Mouse (Mus musculus) intestine, embryonic 14.5 days (tissue): ENCODE measurements around the gene Mcf2. TPM values are rescaled to one million over a fixed set of nuclear protein-coding genes. Genes with fewer than 3 reads are reported as not detected.
A peak's percentile ranks its signal among the peaks of the same experiment; 100 is the strongest.

ENCODE experiments used
- ATAC-seq: fragments of 200-750 bp; cut with Nextera tagmentation; replicated peaks from 2 replicates; pipeline ENCODE4 v1.8.0; 2017; ENCODE audit warnings: low read depth, moderate number of reproducible peaks, moderate TSS enrichment, moderate library complexity; ENCODE audit not compliant: low FRiP score, low TSS enrichment
- DNase-seq: peaks from one replicate; pipeline ENCODE4 v3.0.0-alpha.2; 2018; ENCODE audit warnings: low spot score
- H3K27ac ChIP-seq: fragments of 300-500 bp; sonication (generic); 2 replicates; pipeline ENCODE4 v1.5.1; 2014; ENCODE audit warnings: low read depth, mild to moderate bottlenecking, control low read depth
- H3K27me3 ChIP-seq: fragments of 300-500 bp; sonication (generic); replicated peaks from 2 replicates; pipeline ENCODE4 v1.6.1; 2014; ENCODE audit warnings: low read length, control low read depth; ENCODE audit not compliant: control insufficient read depth, insufficient read depth
- H3K36me3 ChIP-seq: fragments of 300-500 bp; sonication (generic); 2 replicates; pipeline ENCODE4 v1.6.1; 2014; ENCODE audit warnings: low read length, control low read depth; ENCODE audit not compliant: control insufficient read depth, insufficient read depth
- H3K4me1 ChIP-seq: fragments of 300-500 bp; sonication (generic); replicated peaks from 2 replicates; pipeline ENCODE4 v1.6.1; 2014; ENCODE audit warnings: low read length, control low read depth, mixed read lengths; ENCODE audit not compliant: control insufficient read depth, insufficient read depth
- H3K4me2 ChIP-seq: fragments of 300-500 bp; sonication (generic); 2 replicates; pipeline ENCODE4 v1.6.1; 2014; ENCODE audit warnings: low read length
- H3K4me3 ChIP-seq: fragments of 300-500 bp; sonication (generic); 2 replicates; pipeline ENCODE4 v1.5.1; 2014; ENCODE audit warnings: low read depth, low read length, control low read depth, mixed read lengths
- H3K9ac ChIP-seq: fragments of 300-500 bp; sonication (generic); 2 replicates; pipeline ENCODE4 v1.6.1; 2014; ENCODE audit warnings: mild to moderate bottlenecking, low read length
- H3K9me3 ChIP-seq: fragments of 300-500 bp; sonication (generic); 2 replicates; pipeline ENCODE4 v1.6.1; 2016; ENCODE audit warnings: low read length, control low read depth; ENCODE audit not compliant: control insufficient read depth
- WGBS: fragments of 180-500 bp; shearing (Covaris S2); extraction: QIAGEN DNeasy Blood & Tissue Kit; methylation state at CpG from one replicate; pipeline ENCODE4 v1.1.7; 2014; 5-methylcytosine and 5-hydroxymethylcytosine counted together
- polyA plus RNA-seq: library from polyadenylated mRNA; unstranded; fragments of >200 nt; fragmentation: Nextera tagmentation; extraction: Ambion mirVana; gene quantifications from 2 replicates; pipeline ENCODE4 v1.2.1, GENCODE M21; 2014

Gene Mcf2
- polyA plus RNA-seq, 1 experiment from 2014 or later, result 0.38 TPM

DNA sequence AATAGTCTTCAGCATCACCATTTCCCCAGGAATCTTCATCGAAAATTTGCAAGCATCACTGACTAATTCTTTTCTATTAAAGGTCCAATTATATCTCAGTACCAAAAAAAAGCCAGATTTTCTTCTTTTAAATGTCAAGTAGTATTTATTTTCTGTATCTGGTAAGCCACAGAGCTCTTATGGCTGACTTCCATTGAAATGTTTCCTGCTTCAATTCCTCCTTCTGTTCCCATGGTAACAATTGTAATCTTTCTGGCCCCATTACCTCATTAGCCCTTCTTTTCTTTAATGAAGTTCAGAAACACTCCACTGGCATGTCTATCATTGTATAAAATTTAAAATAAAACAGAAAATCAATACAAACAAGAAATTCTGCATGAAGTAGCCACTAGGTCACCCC lies 103.5 kb downstream of the Mcf2 start:
- no peak for ATAC-seq
- WGBS, result 86% methylated on average over 1 of the region's 1 CpGs
- no peak for DNase-seq

DNA sequence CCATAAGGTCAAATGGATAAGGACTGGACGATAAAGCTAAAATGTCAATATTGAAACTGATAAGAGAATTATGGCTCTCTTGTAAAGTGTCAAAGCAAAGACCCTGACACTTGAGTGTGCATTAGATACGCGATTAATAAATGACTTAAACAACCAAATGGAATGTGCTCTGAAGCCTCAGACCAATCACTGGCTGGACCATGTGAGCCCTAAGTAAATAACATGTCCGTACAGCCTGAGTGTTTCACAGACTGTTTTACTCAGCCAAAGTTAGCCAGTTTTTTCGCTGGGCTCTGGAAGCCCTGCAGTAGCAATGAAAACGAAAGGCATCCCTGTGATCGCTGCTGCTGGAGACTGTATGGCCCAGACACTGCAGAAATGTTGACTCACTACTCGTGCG lies 123.7 kb downstream of the Mcf2 start:
- Histone ChIP-seq H3K4me3 (no peak overlapping the region), H3K9ac (no peak overlapping the region), H3K4me2 (no peak overlapping the region), H3K9me3 (no peaks in the 10 kb centered on the region), H3K27me3 (no peaks in the 10 kb centered on the region), H3K27ac (no peak overlapping the region), H3K4me1 (no peaks in the 10 kb centered on the region), H3K36me3 (no peaks in the 10 kb centered on the region)
- 56% methylated on average over 9 of the region's 9 CpGs for WGBS
- peak; percentile 97 for ATAC-seq
- no peak for DNase-seq

More for the DNA sequence above, 103.5 kb downstream of the Mcf2 start:
- Histone ChIP-seq H3K27ac (no peak overlapping the region), H3K36me3 (no peaks in the 10 kb centered on the region), H3K4me1 (no peaks in the 10 kb centered on the region), H3K9ac (no peak overlapping the region), H3K4me2 (no peak overlapping the region), H3K27me3 (no peaks in the 10 kb centered on the region), H3K4me3 (no peak overlapping the region), H3K9me3 (no peaks in the 10 kb centered on the region)

DNA sequence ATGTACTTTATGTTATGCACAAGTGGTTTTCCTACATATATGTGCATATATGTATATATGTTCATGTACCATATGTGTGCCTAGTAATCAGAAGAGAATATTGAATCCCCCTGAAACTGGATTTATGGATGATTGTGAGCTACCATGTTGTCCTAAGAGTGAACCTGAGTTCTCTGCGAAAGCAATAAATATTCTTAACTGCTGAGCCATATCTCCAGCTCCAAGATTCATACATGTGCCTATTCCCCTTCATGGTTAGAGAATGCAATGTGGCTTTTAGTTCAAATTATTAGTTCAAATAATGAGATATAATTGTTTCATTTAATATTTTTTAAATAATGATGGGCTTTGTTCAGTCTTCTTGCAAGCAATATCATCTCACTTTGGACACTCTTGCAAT lies 124.1 kb downstream of the Mcf2 start:
- no peaks in the 10 kb centered on the region for H3K36me3 ChIP-seq
- H3K9me3 ChIP-seq, result no peaks in the 10 kb centered on the region
- no peak for DNase-seq
- peak; percentile 59 for ATAC-seq
- no peak overlapping the region for H3K4me3 ChIP-seq
- no peak overlapping the region for H3K4me2 ChIP-seq
- no peak overlapping the region for H3K27ac ChIP-seq
- H3K4me1 ChIP-seq, result no peaks in the 10 kb centered on the region
- H3K9ac ChIP-seq, result no peak overlapping the region
- WGBS, result 83% methylated on average over 1 of the region's 1 CpGs
- H3K27me3 ChIP-seq, result no peaks in the 10 kb centered on the region

DNA sequence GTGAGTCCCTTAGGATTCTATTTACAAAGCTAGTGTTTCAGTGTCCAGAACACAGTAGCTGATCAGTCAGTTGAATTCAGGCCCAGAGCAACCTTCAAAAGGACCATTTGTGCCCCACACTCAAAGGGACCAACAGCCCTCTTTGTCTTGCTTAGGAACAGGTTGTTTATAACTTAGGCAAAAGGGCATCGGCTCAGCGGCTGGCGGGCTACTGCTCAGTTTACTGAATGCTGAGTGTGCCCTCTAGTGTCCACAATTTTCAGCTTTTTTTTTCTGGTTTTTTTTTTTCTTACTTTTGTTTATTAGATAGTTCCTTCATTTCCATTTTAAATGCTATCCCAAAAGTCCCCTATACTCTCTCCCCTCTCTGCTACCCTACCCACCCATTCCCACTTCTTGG lies 152.2 kb downstream of the Mcf2 start:
- no peak for ATAC-seq
- no peak overlapping the region for H3K27ac ChIP-seq
- no peaks in the 10 kb centered on the region for H3K36me3 ChIP-seq
- no peaks in the 10 kb centered on the region for H3K27me3 ChIP-seq
- DNase-seq, result peak; percentile 51
- H3K9me3 ChIP-seq, result no peaks in the 10 kb centered on the region
- no peaks in the 10 kb centered on the region for H3K4me1 ChIP-seq
- no peak overlapping the region for H3K4me3 ChIP-seq
- H3K4me2 ChIP-seq, result no peak overlapping the region
- H3K9ac ChIP-seq, result no peak overlapping the region
- WGBS, result 23% methylated on average over 3 of the region's 3 CpGs

DNA sequence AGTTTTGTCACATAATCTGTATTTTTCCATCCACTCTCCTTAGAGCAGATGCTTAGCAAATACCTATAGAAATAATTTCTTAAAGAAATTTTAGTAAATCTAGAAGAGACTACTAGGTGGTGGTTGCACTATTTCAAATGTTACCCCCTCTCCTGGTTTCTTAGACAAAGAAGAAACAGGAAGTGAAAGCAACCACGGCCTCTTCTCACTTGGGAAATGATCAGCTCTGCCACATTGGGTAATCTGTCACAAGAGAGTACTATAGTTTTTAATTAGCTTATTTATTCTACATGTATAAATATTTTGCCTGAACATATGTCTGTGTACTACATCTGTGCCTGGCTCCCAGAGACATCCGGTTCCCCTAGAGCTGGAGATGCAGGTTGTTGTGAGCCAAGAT lies 157.3 kb downstream of the Mcf2 start:
- H3K9ac ChIP-seq, result no peak overlapping the region
- no peaks in the 10 kb centered on the region for H3K9me3 ChIP-seq
- ATAC-seq (no peak), DNase-seq (no peak)
- H3K36me3 ChIP-seq, result no peaks in the 10 kb centered on the region
- H3K4me3 ChIP-seq, result no peak overlapping the region
- no peak overlapping the region for H3K4me2 ChIP-seq
- no peaks in the 10 kb centered on the region for H3K27me3 ChIP-seq
- H3K27ac ChIP-seq, result no peak overlapping the region
- WGBS, result 73% methylated on average over 2 of the region's 2 CpGs
- no peaks in the 10 kb centered on the region for H3K4me1 ChIP-seq

DNA sequence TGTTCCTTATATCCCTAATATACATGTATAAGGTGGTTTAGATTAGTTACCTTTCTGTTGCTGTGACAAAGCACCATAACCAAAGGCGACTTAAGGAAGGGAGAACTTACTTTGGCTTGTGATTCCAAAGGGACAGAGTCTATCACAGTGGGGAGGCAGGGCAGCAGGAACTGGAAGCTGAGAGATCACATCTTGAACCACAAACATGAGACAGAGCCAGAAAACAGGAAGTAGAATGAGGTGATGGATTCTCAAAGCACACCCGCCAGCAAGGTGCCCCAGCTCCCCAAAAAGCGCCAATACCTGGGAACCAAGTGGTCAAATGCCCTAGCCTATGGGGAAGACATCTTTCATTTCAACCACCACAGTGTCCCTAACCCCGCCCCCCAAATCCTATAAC lies 157.9 kb downstream of the Mcf2 start:
- no peak overlapping the region for H3K27ac ChIP-seq
- no peak overlapping the region for H3K4me3 ChIP-seq
- no peaks in the 10 kb centered on the region for H3K9me3 ChIP-seq
- H3K9ac ChIP-seq, result no peak overlapping the region
- DNase-seq (no peak), ATAC-seq (no peak)
- no peak overlapping the region for H3K4me2 ChIP-seq
- no peaks in the 10 kb centered on the region for H3K27me3 ChIP-seq
- WGBS, result 78% methylated on average over 4 of the region's 4 CpGs
- no peaks in the 10 kb centered on the region for H3K36me3 ChIP-seq
- no peaks in the 10 kb centered on the region for H3K4me1 ChIP-seq

DNA sequence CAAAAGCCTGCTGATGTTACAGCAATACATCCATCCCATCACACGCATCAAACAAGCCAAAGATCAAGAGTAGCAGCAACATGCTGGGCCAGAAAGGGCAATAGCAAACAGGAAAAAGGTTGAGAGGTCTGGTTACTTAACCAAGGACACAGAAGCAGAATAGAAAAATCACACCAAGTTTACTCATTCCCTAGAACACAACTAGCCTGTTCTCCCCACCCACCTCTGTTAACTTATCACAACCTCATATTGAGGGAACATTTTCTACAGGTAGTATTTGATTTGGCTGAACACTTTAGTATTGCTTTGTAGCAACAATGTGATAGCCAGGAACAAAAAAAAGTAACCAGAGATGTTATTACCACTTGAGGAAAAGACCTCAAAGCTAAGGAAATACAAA lies 164.3 kb downstream of the Mcf2 start:
- Histone ChIP-seq H3K27ac (no peak overlapping the region), H3K4me2 (no peak overlapping the region), H3K4me3 (no peak overlapping the region), H3K27me3 (no peaks in the 10 kb centered on the region), H3K9ac (no peak overlapping the region), H3K9me3 (no peaks in the 10 kb centered on the region), H3K36me3 (no peaks in the 10 kb centered on the region), H3K4me1 (no peaks in the 10 kb centered on the region)
- DNase-seq, result no peak
- no peak for ATAC-seq
- WGBS, result 84% methylated on average over 1 of the region's 1 CpGs

DNA sequence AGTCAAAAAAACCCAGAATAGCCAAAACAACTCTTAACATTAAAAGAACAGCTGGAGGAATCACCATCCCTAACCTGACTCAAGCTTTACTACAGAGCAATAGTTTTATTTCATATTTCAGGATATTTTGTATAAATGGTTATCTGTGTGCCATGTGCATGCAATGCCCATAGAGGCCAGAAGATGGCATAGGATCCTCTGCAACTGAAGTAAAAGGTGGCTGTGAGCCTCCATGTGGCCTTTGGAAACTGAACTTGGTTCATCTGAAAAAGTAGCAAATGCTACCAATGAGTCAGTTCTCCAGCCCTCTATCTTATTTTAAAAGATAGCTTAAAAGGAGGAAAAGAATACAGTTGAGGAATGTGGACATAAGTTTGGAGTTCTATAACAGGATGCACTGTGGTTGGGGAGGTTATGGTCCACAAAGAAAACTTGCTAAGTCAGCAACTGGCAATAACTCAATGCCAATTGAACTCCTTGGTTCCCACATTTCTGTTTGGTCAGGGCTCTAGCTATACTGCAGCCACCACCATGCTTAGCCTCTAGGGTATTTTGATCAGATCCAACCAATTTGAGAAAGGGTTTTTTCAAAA lies 165.7 kb downstream of the Mcf2 start:
- Histone ChIP-seq H3K4me3 (no peak overlapping the region), H3K9me3 (no peaks in the 10 kb centered on the region), H3K4me2 (no peak overlapping the region), H3K27ac (no peak overlapping the region), H3K4me1 (no peaks in the 10 kb centered on the region), H3K36me3 (no peaks in the 10 kb centered on the region), H3K9ac (no peak overlapping the region), H3K27me3 (no peaks in the 10 kb centered on the region)
- DNase-seq (peak; percentile 50), ATAC-seq (no peak)
